Mouse (Mus musculus): ENCODE results near the gene Arpc4.

- TF ChIP-seq TAL1 (IDR thresholded peaks at IDR 0.05; ENCODE audit: low read length), result no peak
- no peak for TF ChIP-seq GATA1 (IDR thresholded peaks at IDR 0.05; ENCODE audit: low read length)
Measured at GRCm38 (mm10) chr6:113334216-113334615, 43.7 kb upstream of the Arpc4 start.
